Mouse (Mus musculus): ENCODE data around the gene Gm17359. TPM values are rescaled to one million over a fixed set of nuclear protein-coding genes. Genes with fewer than 3 reads are reported as not detected.

Gm17359 gene
- total and polyA plus RNA-seq, 2 experiments from 2014 or later: not detected

GRCm38 (mm10) chr3:79296586-79296985 is 39.9 kb upstream of the Gm17359 start:
- no peaks in the 10 kb centered on the region for H3K4me1 ChIP-seq (ENCODE audit: insufficient read depth)
- no peaks in the 10 kb centered on the region for H3K36me3 ChIP-seq (ENCODE audit: insufficient read depth)
- DNase-seq: no peak
- no peaks in the 10 kb centered on the region for H3K9me3 ChIP-seq (ENCODE audit: low read length)
- WGBS: 56% methylated on average over 3 of the region's 3 CpGs
- no peak overlapping the region for H3K4me2 ChIP-seq (ENCODE audit: low read depth)
- no peak for TF ChIP-seq CTCF (IDR thresholded peaks at IDR 0.05; ENCODE audit: low read depth)
- no peak for ATAC-seq
- no peak overlapping the region for H3K27ac ChIP-seq (ENCODE audit: low read depth, low read length)
- H3K9ac ChIP-seq: no peak overlapping the region
- H3K27me3 ChIP-seq (ENCODE audit: insufficient read depth, low read length): no peaks in the 10 kb centered on the region
- H3K4me3 ChIP-seq (ENCODE audit: low read depth, low read length): no peak overlapping the region

- no peaks in the 10 kb centered on the region for H3K36me3 ChIP-seq (ENCODE audit: insufficient read depth)
- DNase-seq (no peak), ATAC-seq (no peak)
- H3K4me3 ChIP-seq (ENCODE audit: low read depth, low read length): no peak overlapping the region
- no peak overlapping the region for H3K27ac ChIP-seq (ENCODE audit: low read depth, low read length)
- H3K9me3 ChIP-seq (ENCODE audit: low read length): no peaks in the 10 kb centered on the region
- no peak overlapping the region for H3K9ac ChIP-seq
- H3K4me2 ChIP-seq (ENCODE audit: low read depth): no peak overlapping the region
- no peaks in the 10 kb centered on the region for H3K27me3 ChIP-seq (ENCODE audit: insufficient read depth, low read length)
- TF ChIP-seq CTCF (IDR thresholded peaks at IDR 0.05; ENCODE audit: low read depth): no peak
- WGBS: 85% methylated on average over 4 of the region's 4 CpGs
- H3K4me1 ChIP-seq (ENCODE audit: insufficient read depth): no peaks in the 10 kb centered on the region
Observed at GRCm38 (mm10) chr3:79297281-79297680, 39.2 kb upstream of the Gm17359 start.

- Histone ChIP-seq H3K27ac (ENCODE audit: low read depth, low read length) (no peak overlapping the region), H3K36me3 (ENCODE audit: insufficient read depth) (no peaks in the 10 kb centered on the region), H3K4me3 (ENCODE audit: low read depth, low read length) (no peak overlapping the region), H3K4me1 (ENCODE audit: insufficient read depth) (no peaks in the 10 kb centered on the region), H3K27me3 (ENCODE audit: insufficient read depth, low read length) (no peaks in the 10 kb centered on the region), H3K4me2 (ENCODE audit: low read depth) (no peak overlapping the region), H3K9ac (no peak overlapping the region), H3K9me3 (ENCODE audit: low read length) (no peaks in the 10 kb centered on the region)
- DNase-seq: no peak
- no peak for TF ChIP-seq CTCF (IDR thresholded peaks at IDR 0.05; ENCODE audit: low read depth)
- no peak for ATAC-seq
- WGBS: 87% methylated on average over 15 of the region's 15 CpGs
Observed at GRCm38 (mm10) chr3:79299401-79299800, 37.1 kb upstream of the Gm17359 start.

GRCm38 (mm10) chr3:79308605-79309004 is 27.9 kb upstream of the Gm17359 start:
- ATAC-seq: no peak
- no peak overlapping the region for H3K9ac ChIP-seq
- WGBS: 73% methylated on average over 4 of the region's 4 CpGs
- TF ChIP-seq CTCF (IDR thresholded peaks at IDR 0.05; ENCODE audit: low read depth): no peak
- no peaks in the 10 kb centered on the region for H3K9me3 ChIP-seq (ENCODE audit: low read length)
- no peaks in the 10 kb centered on the region for H3K36me3 ChIP-seq (ENCODE audit: insufficient read depth)
- no peak overlapping the region for H3K27ac ChIP-seq (ENCODE audit: low read depth, low read length)
- H3K4me2 ChIP-seq (ENCODE audit: low read depth): no peak overlapping the region
- no peak overlapping the region for H3K4me3 ChIP-seq (ENCODE audit: low read depth, low read length)
- DNase-seq: no peak
- H3K27me3 ChIP-seq (ENCODE audit: insufficient read depth, low read length): no peaks in the 10 kb centered on the region
- no peaks in the 10 kb centered on the region for H3K4me1 ChIP-seq (ENCODE audit: insufficient read depth)

- no peaks in the 10 kb centered on the region for H3K9me3 ChIP-seq (ENCODE audit: low read length)
- no peak for TF ChIP-seq CTCF (IDR thresholded peaks at IDR 0.05; ENCODE audit: low read depth)
- no peaks in the 10 kb centered on the region for H3K36me3 ChIP-seq (ENCODE audit: insufficient read depth)
- 0 out of 2 replicates have a peak overlapping the region, but pooled peaks have one; percentile 35 for H3K27ac ChIP-seq (ENCODE audit: low read depth, low read length)
- ATAC-seq (peak; percentile 28), DNase-seq (no peak)
- whole genome bisulfite sequencing: 63% methylated on average over 7 of the region's 7 CpGs
- no peak overlapping the region for H3K4me3 ChIP-seq (ENCODE audit: low read depth, low read length)
- no peaks in the 10 kb centered on the region for H3K4me1 ChIP-seq (ENCODE audit: insufficient read depth)
- H3K9ac ChIP-seq: no peak overlapping the region
- no peak overlapping the region for H3K4me2 ChIP-seq (ENCODE audit: low read depth)
- no peaks in the 10 kb centered on the region for H3K27me3 ChIP-seq (ENCODE audit: insufficient read depth, low read length)
Observed at GRCm38 (mm10) chr3:79310184-79310583, 26.3 kb upstream of the Gm17359 start.

- no peak overlapping the region for H3K4me3 ChIP-seq (ENCODE audit: low read depth, low read length)
- no peak overlapping the region for H3K27ac ChIP-seq (ENCODE audit: low read depth, low read length)
- H3K27me3 ChIP-seq (ENCODE audit: insufficient read depth, low read length): no peaks in the 10 kb centered on the region
- DNase-seq: no peak
- no peaks in the 10 kb centered on the region for H3K9me3 ChIP-seq (ENCODE audit: low read length)
- ATAC-seq: no peak
- H3K4me1 ChIP-seq (ENCODE audit: insufficient read depth): no peaks in the 10 kb centered on the region
- H3K4me2 ChIP-seq (ENCODE audit: low read depth): no peak overlapping the region
- TF ChIP-seq CTCF (IDR thresholded peaks at IDR 0.05; ENCODE audit: low read depth): no peak
- H3K36me3 ChIP-seq (ENCODE audit: insufficient read depth): no peaks in the 10 kb centered on the region
- H3K9ac ChIP-seq: no peak overlapping the region
Observed at GRCm38 (mm10) chr3:79311895-79312294, 24.6 kb upstream of the Gm17359 start.

GRCm38 (mm10) chr3:79314006-79314698 is 22.3 kb upstream of the Gm17359 start:
- peak; percentile 91 for ATAC-seq
- 16% methylated on average over 10 of the region's 10 CpGs for WGBS

More at GRCm38 (mm10) chr3:79314006-79314698, 22.3 kb upstream of the Gm17359 start:
- Histone ChIP-seq H3K9me3 (ENCODE audit: low read length) (no peaks in the 10 kb centered on the region), H3K4me2 (ENCODE audit: low read depth) (peak overlapping the region; percentile 5; the same call in 1 of the 2 replicates), H3K27ac (ENCODE audit: low read depth, low read length) (0 out of 2 replicates have a peak overlapping the region, but pooled peaks have one; percentile 6), H3K27me3 (ENCODE audit: insufficient read depth, low read length) (no peaks in the 10 kb centered on the region), H3K4me1 (ENCODE audit: insufficient read depth) (no peaks in the 10 kb centered on the region), H3K36me3 (ENCODE audit: insufficient read depth) (no peaks in the 10 kb centered on the region), H3K4me3 (ENCODE audit: low read depth, low read length) (no peak overlapping the region), H3K9ac (no peak overlapping the region; the same call in 1 of the 2 replicates)
- peak; percentile 90 for DNase-seq
- no peak for TF ChIP-seq CTCF (IDR thresholded peaks at IDR 0.05; ENCODE audit: low read depth)
